Mouse (Mus musculus) forebrain, embryonic 11.5 days (tissue): ENCODE data around the gene Gm49601. TPM values are rescaled to one million over a fixed set of nuclear protein-coding genes. Genes with fewer than 3 reads are reported as not detected.

Experiments used
- ATAC-seq: fragments of 200-750 bp; cut with Nextera tagmentation; replicated peaks from 2 replicates; pipeline ENCODE4 v1.8.0; 2017; ENCODE audit warnings: moderate TSS enrichment; ENCODE audit not compliant: low FRiP score
- DNase-seq: peaks from one replicate; pipeline ENCODE4 v3.0.0-alpha.2; 2017; ENCODE audit warnings: low spot score
- H3K27ac ChIP-seq: fragments of 300-500 bp; sonication (generic); 2 replicates; pipeline ENCODE4 v1.5.1; 2014; ENCODE audit warnings: low read depth, low read length
- H3K27me3 ChIP-seq: fragments of 300-500 bp; sonication (generic); 2 replicates; pipeline ENCODE4 v1.6.1; 2014; ENCODE audit warnings: mild to moderate bottlenecking, low read length, mixed read lengths; ENCODE audit not compliant: control insufficient read depth, insufficient read depth
- H3K36me3 ChIP-seq: fragments of 300-500 bp; sonication (generic); 2 replicates; pipeline ENCODE4 v1.6.1; 2014; ENCODE audit warnings: mild to moderate bottlenecking, low read length, moderate library complexity, mixed read lengths; ENCODE audit not compliant: control insufficient read depth, insufficient read depth
- H3K4me1 ChIP-seq: fragments of 300-500 bp; sonication (generic); replicated peaks from 2 replicates; pipeline ENCODE4 v1.6.1; 2014; ENCODE audit warnings: low read length, mixed read lengths; ENCODE audit not compliant: control insufficient read depth, insufficient read depth
- H3K4me2 ChIP-seq: fragments of 300-500 bp; sonication (generic); 2 replicates; pipeline ENCODE4 v1.6.1; 2014; ENCODE audit warnings: low read depth, mild to moderate bottlenecking, low read length, moderate library complexity, mixed read lengths; ENCODE audit not compliant: severe bottlenecking
- H3K4me3 ChIP-seq: fragments of 300-500 bp; sonication (generic); 2 replicates; pipeline ENCODE4 v1.5.1; 2014; ENCODE audit warnings: low read depth, low read length
- H3K9ac ChIP-seq: fragments of 300-500 bp; sonication (generic); 2 replicates; pipeline ENCODE4 v1.6.1; 2014; ENCODE audit warnings: low read length
- H3K9me3 ChIP-seq: fragments of 300-500 bp; sonication (generic); 2 replicates; pipeline ENCODE4 v1.6.1; 2016; ENCODE audit warnings: low read length, mixed read lengths; ENCODE audit not compliant: control insufficient read depth
- WGBS: fragments of 180-500 bp; shearing (Covaris S2); extraction: QIAGEN DNeasy Blood & Tissue Kit; methylation state at CpG from one replicate; pipeline ENCODE4 v1.1.7; 2014; 5-methylcytosine and 5-hydroxymethylcytosine counted together
- polyA plus RNA-seq: library from polyadenylated mRNA; unstranded; fragments of >200 nt; fragmentation: Nextera tagmentation; extraction: Ambion mirVana; gene quantifications from 2 replicates; pipeline ENCODE4 v1.2.1, GENCODE M21; 2014

Gene Gm49601
- polyA plus RNA-seq, 1 experiment from 2014 or later = 2.8 TPM

GRCm38 (mm10) chr16:18608226-18608625 lies 18.0 kb downstream of the Gm49601 start:
- no peaks in the 10 kb centered on the region for H3K9me3 ChIP-seq
- no peaks in the 10 kb centered on the region for H3K36me3 ChIP-seq
- DNase-seq = peak; percentile 61
- H3K27ac ChIP-seq = no peak overlapping the region
- 0 out of 2 replicates have a peak, but pooled peaks have one; percentile 19 for ATAC-seq
- WGBS = 6% methylated on average over 11 of the region's 11 CpGs
- peak overlapping the region; percentile 36; the same call in 1 of the 2 replicates for H3K4me2 ChIP-seq
- H3K27me3 ChIP-seq = no peaks in the 10 kb centered on the region
- 0 out of 2 replicates have a peak, but pooled peaks cover 5% of the 10 kb centered on the region for H3K4me1 ChIP-seq
- H3K9ac ChIP-seq = no peak overlapping the region
- no peak overlapping the region for H3K4me3 ChIP-seq

GRCm38 (mm10) chr16:18605705-18606104 lies 20.5 kb downstream of the Gm49601 start:
- Histone ChIP-seq H3K9ac (no peak overlapping the region), H3K27ac (no peak overlapping the region), H3K4me1 (0 out of 2 replicates have a peak, but pooled peaks cover 5% of the 10 kb centered on the region), H3K27me3 (no peaks in the 10 kb centered on the region), H3K4me3 (no peak overlapping the region), H3K36me3 (no peaks in the 10 kb centered on the region), H3K9me3 (no peaks in the 10 kb centered on the region), H3K4me2 (no peak overlapping the region)
- WGBS = 69% methylated on average over 5 of the region's 5 CpGs
- ATAC-seq (no peak), DNase-seq (no peak)

GRCm38 (mm10) chr16:18604267-18604701 lies 21.9 kb downstream of the Gm49601 start:
- 0 out of 2 replicates have a peak, but pooled peaks cover 5% of the 10 kb centered on the region for H3K4me1 ChIP-seq
- no peak overlapping the region for H3K4me2 ChIP-seq
- H3K4me3 ChIP-seq = no peak overlapping the region
- ATAC-seq = no peak
- no peaks in the 10 kb centered on the region for H3K36me3 ChIP-seq
- WGBS = 59% methylated on average over 8 of the region's 8 CpGs
- H3K27me3 ChIP-seq = no peaks in the 10 kb centered on the region
- no peak for DNase-seq
- no peaks in the 10 kb centered on the region for H3K9me3 ChIP-seq
- no peak overlapping the region for H3K9ac ChIP-seq
- H3K27ac ChIP-seq = no peak overlapping the region

- Histone ChIP-seq H3K27me3 (no peaks in the 10 kb centered on the region), H3K36me3 (no peaks in the 10 kb centered on the region), H3K27ac (no peak overlapping the region), H3K9me3 (no peaks in the 10 kb centered on the region), H3K9ac (no peak overlapping the region), H3K4me2 (no peak overlapping the region), H3K4me1 (no peaks in the 10 kb centered on the region), H3K4me3 (no peak overlapping the region)
- DNase-seq (no peak), ATAC-seq (no peak)
- 63% methylated on average over 7 of the region's 7 CpGs for WGBS
Observed at GRCm38 (mm10) chr16:18601447-18601846, 24.8 kb downstream of the Gm49601 start.

GRCm38 (mm10) chr16:18598006-18598405 lies 28.2 kb downstream of the Gm49601 start:
- Histone ChIP-seq H3K27ac (no peak overlapping the region), H3K27me3 (peaks cover 6% of the 10 kb centered on the region; the same call in 1 of the 2 replicates), H3K4me3 (no peak overlapping the region), H3K4me1 (no peaks in the 10 kb centered on the region), H3K9me3 (no peaks in the 10 kb centered on the region), H3K36me3 (no peaks in the 10 kb centered on the region), H3K4me2 (no peak overlapping the region), H3K9ac (no peak overlapping the region)
- ATAC-seq = no peak
- no peak for DNase-seq
- WGBS = 87% methylated on average over 3 of the region's 3 CpGs

GRCm38 (mm10) chr16:18596255-18596654 lies 30.0 kb downstream of the Gm49601 start:
- H3K9ac ChIP-seq = no peak overlapping the region
- 37% methylated on average over 5 of the region's 5 CpGs for WGBS
- H3K27ac ChIP-seq = no peak overlapping the region
- peaks cover 19% of the 10 kb centered on the region for H3K27me3 ChIP-seq
- H3K9me3 ChIP-seq = no peaks in the 10 kb centered on the region
- ATAC-seq = no peak
- no peak overlapping the region for H3K4me2 ChIP-seq
- no peak overlapping the region for H3K4me3 ChIP-seq
- H3K4me1 ChIP-seq = 0 out of 2 replicates have a peak, but pooled peaks cover 3% of the 10 kb centered on the region
- no peaks in the 10 kb centered on the region for H3K36me3 ChIP-seq
- no peak for DNase-seq

- Histone ChIP-seq H3K36me3 (no peaks in the 10 kb centered on the region), H3K4me1 (peaks cover 4% of the 10 kb centered on the region; the same call in 1 of the 2 replicates), H3K27ac (no peak overlapping the region), H3K9ac (no peak overlapping the region), H3K4me2 (no peak overlapping the region), H3K27me3 (peaks cover 43% of the 10 kb centered on the region), H3K4me3 (no peak overlapping the region), H3K9me3 (no peaks in the 10 kb centered on the region)
- WGBS = 71% methylated on average over 2 of the region's 2 CpGs
- no peak for ATAC-seq
- DNase-seq = no peak
Observed at GRCm38 (mm10) chr16:18593930-18594329, 32.3 kb downstream of the Gm49601 start.

- Histone ChIP-seq H3K4me2 (peak overlapping the region; percentile 31), H3K36me3 (no peaks in the 10 kb centered on the region), H3K27ac (no peak overlapping the region), H3K4me1 (peaks cover 14% of the 10 kb centered on the region), H3K4me3 (peak overlapping the region; percentile 8; the same call in 1 of the 2 replicates), H3K27me3 (peaks cover 66% of the 10 kb centered on the region), H3K9me3 (no peaks in the 10 kb centered on the region), H3K9ac (no peak overlapping the region)
- WGBS = under 1% methylated on average over 58 of the region's 59 CpGs
- ATAC-seq (no peak; the same call in 1 of the 2 replicates), DNase-seq (peak; percentile 80)
Observed at GRCm38 (mm10) chr16:18591047-18592018, 34.9 kb downstream of the Gm49601 start.
